Comparison of ENCODE assay signal across 12 mouse cellular contexts in genomic region chr8:125465156-125465821, GRCm38 (mm10).
DNase-seq lines count a peak whose midpoint lies in the region; ATAC-seq and TF ChIP-seq lines count a peak whose summit lies in the region.
"Had no signal": no experiment of that assay in that cellular context is flagged by ENCODE, and none has a peak within 500 bp of the region (broad histone marks: within the 10 kb centered on the region; RNA-seq: fewer than 3 reads in every experiment).

No protein-coding gene starts in this region.

- no peak overlapping the region for H3K4me2 ChIP-seq in hindbrain, embryonic 14.5 days (replicated peaks)
- no peak overlapping the region for H3K4me2 ChIP-seq in midbrain, embryonic 11.5 days

- ATAC-seq in hindbrain, embryonic 14.5 days (ENCODE audit: low FRiP score): peak; percentile 38; the same call in 1 of the 2 replicates
- peak; percentile 70 for ATAC-seq in midbrain, embryonic 11.5 days (ENCODE audit: low FRiP score)

- peaks cover 43% of the 10 kb centered on the region for H3K36me3 ChIP-seq in hindbrain, embryonic 14.5 days (replicated peaks; ENCODE audit: control insufficient read depth, insufficient read depth)
- H3K36me3 ChIP-seq in midbrain, embryonic 11.5 days (ENCODE audit: control insufficient read depth, insufficient read depth, low read length): peaks cover 2% of the 10 kb centered on the region; the same call in 1 of the 2 replicates
- H3K36me3 ChIP-seq: G1E had no signal

- no peak for TF ChIP-seq CTCF in cerebellum, adult 2 months (IDR thresholded peaks at IDR 0.05; ENCODE audit: borderline replicate concordance, insufficient read depth, low read depth, low read length)

- H3K4me3 ChIP-seq in hindbrain, embryonic 14.5 days (replicated peaks; ENCODE audit: low read length): no peak overlapping the region
- H3K4me3 ChIP-seq in midbrain, embryonic 11.5 days (ENCODE audit: low read depth, low read length): no peak overlapping the region
- H3K4me3 ChIP-seq in cerebellum, adult 2 months (replicated peaks; ENCODE audit: insufficient read depth, low read depth, low read length): no peak overlapping the region

- no peak overlapping the region for H3K9ac ChIP-seq in hindbrain, embryonic 14.5 days
- H3K9ac ChIP-seq in midbrain, embryonic 11.5 days (ENCODE audit: low read length): no peak overlapping the region

- 16% methylated on average over 6 of the region's 6 CpGs for WGBS in hindbrain, embryonic 14.5 days
- 25% methylated on average over 6 of the region's 6 CpGs for WGBS in midbrain, embryonic 11.5 days
- 61% methylated on average over 6 of the region's 6 CpGs for WGBS in cerebellum, adult 2 months

- no peaks in the 10 kb centered on the region for H3K9me3 ChIP-seq in hindbrain, embryonic 14.5 days (ENCODE audit: control insufficient read depth, low read length)
- no peaks in the 10 kb centered on the region for H3K9me3 ChIP-seq in midbrain, embryonic 11.5 days (ENCODE audit: control insufficient read depth, low read length)

- DNase-seq in MN1 (ENCODE audit: low spot score): peak; percentile 65
- DNase-seq in embryo, embryonic 10 days (ENCODE audit: low spot score): peak; percentile 59
- DNase-seq in hindbrain, embryonic 14.5 days (ENCODE audit: low spot score): peak; percentile 59
- DNase-seq in midbrain, embryonic 11.5 days (ENCODE audit: low spot score, missing footprints): no peak
- DNase-seq in cerebellum, adult 2 months: no peak
- DNase-seq in cerebellum, postnatal 4 days (ENCODE audit: low spot score in 2 of 2): no peak
- DNase-seq in cerebellum, adult 9-11 months: no peak
- DNase-seq in adrenal gland, postnatal 4 days (ENCODE audit: low spot score in 2 of 2): no peak
- DNase-seq: cerebellum, adult 11-12 months had no signal

- no peak overlapping the region for H3K27ac ChIP-seq in hindbrain, embryonic 14.5 days
- no peak overlapping the region for H3K27ac ChIP-seq in midbrain, embryonic 11.5 days (ENCODE audit: low read depth, low read length)
- no peak overlapping the region for H3K27ac ChIP-seq in cerebellum, adult 2 months (ENCODE audit: insufficient read depth, low read length)
- H3K27ac ChIP-seq: kidney, postnatal 0 days; macrophage had no signal

- no peaks in the 10 kb centered on the region for H3K27me3 ChIP-seq in hindbrain, embryonic 14.5 days (ENCODE audit: control insufficient read depth, insufficient read depth, low read length)
- no peaks in the 10 kb centered on the region for H3K27me3 ChIP-seq in midbrain, embryonic 11.5 days (ENCODE audit: control insufficient read depth, insufficient read depth, low read length)
- no peaks in the 10 kb centered on the region for H3K27me3 ChIP-seq in cerebellum, adult 2 months (ENCODE audit: control insufficient read depth, insufficient read depth, low read length)

- no peak for TF ChIP-seq POLR2A in cerebellum, adult 2 months (IDR thresholded peaks at IDR 0.05; ENCODE audit: borderline replicate concordance, insufficient read depth, low read length)

- H3K4me1 ChIP-seq in hindbrain, embryonic 14.5 days (replicated peaks; ENCODE audit: control insufficient read depth, insufficient read depth, low read length): peaks cover 15% of the 10 kb centered on the region
- H3K4me1 ChIP-seq in midbrain, embryonic 11.5 days (ENCODE audit: control insufficient read depth, insufficient read depth, low read length): peaks cover 11% of the 10 kb centered on the region
- no peaks in the 10 kb centered on the region; the same call in 1 of the 2 replicates for H3K4me1 ChIP-seq in cerebellum, adult 2 months (ENCODE audit: control insufficient read depth, insufficient read depth, low read length)

Comparison
In these comparisons a context has a peak if more than half of its experiments do, and no peak if none do; other contexts are left out.
1. DNase-seq: peak in MN1 (single experiment), embryo, embryonic 10 days (single experiment) and hindbrain, embryonic 14.5 days (single experiment); none in midbrain, embryonic 11.5 days (single experiment), cerebellum, adult 2 months (0 of 2), cerebellum, postnatal 4 days (0 of 2), cerebellum, adult 9-11 months (single experiment) and adrenal gland, postnatal 4 days (0 of 2).